Mouse (Mus musculus): ENCODE measurements around the gene Mob3c. TPM values are rescaled to one million over a fixed set of nuclear protein-coding genes. Genes with fewer than 3 reads are reported as not detected.

Gene Mob3c
- polyA plus RNA-seq, 1 experiment from 2014 or later: 5.6 TPM

- Histone ChIP-seq H3K36me3 (replicated peaks) (no peaks in the 10 kb centered on the region), H3K9ac (no peak overlapping the region), H3K4me3 (no peak overlapping the region), H3K4me1 (no peaks in the 10 kb centered on the region), H3K9me3 (no peaks in the 10 kb centered on the region), H3K27ac (no peak overlapping the region), H3K4me2 (no peak overlapping the region), H3K27me3 (replicated peaks) (no peaks in the 10 kb centered on the region)
- WGBS: 81% methylated on average over 3 of the region's 3 CpGs
- ATAC-seq (replicated peaks): no peak
Observed at GRCm38 (mm10) chr4:115820199-115820598, 7.7 kb upstream of the Mob3c start.

DNA sequence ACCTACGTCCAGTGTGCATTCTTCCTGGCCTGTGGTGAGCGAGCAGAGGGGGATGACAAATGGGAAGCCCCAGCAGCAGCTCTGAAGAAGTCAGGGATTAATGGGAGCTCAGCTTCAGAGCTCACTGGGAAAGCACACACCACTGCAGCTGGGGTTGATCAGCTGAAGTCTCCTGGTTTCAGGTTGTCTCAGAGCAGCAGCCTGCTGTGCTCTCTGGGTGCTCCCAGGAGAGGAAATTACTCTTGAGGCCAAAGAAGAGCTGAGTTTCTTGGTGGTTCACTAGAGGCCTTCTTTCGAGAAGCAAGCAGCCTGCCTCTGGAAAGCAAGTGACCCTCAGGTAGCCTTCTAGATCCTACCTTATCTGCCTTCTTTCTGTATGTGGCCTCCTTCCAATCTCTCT is 6.9 kb upstream of the Mob3c start:
- no peak overlapping the region for H3K27ac ChIP-seq
- no peak overlapping the region for H3K9ac ChIP-seq
- H3K9me3 ChIP-seq: no peaks in the 10 kb centered on the region
- no peak overlapping the region for H3K4me2 ChIP-seq
- ATAC-seq (replicated peaks): no peak
- 73% methylated on average over 3 of the region's 3 CpGs for WGBS
- H3K4me1 ChIP-seq: no peaks in the 10 kb centered on the region
- H3K4me3 ChIP-seq: no peak overlapping the region
- H3K36me3 ChIP-seq (replicated peaks): no peaks in the 10 kb centered on the region
- no peaks in the 10 kb centered on the region for H3K27me3 ChIP-seq (replicated peaks)

- no peak for ATAC-seq (replicated peaks)
- no peaks in the 10 kb centered on the region for H3K4me1 ChIP-seq
- H3K4me3 ChIP-seq: no peak overlapping the region
- no peak overlapping the region for H3K9ac ChIP-seq
- H3K27ac ChIP-seq: no peak overlapping the region
- H3K36me3 ChIP-seq (replicated peaks): no peaks in the 10 kb centered on the region
- H3K4me2 ChIP-seq: no peak overlapping the region
- H3K9me3 ChIP-seq: no peaks in the 10 kb centered on the region
- no peaks in the 10 kb centered on the region for H3K27me3 ChIP-seq (replicated peaks)
Observed at GRCm38 (mm10) chr4:115821431-115821830, 6.5 kb upstream of the Mob3c start.

DNA sequence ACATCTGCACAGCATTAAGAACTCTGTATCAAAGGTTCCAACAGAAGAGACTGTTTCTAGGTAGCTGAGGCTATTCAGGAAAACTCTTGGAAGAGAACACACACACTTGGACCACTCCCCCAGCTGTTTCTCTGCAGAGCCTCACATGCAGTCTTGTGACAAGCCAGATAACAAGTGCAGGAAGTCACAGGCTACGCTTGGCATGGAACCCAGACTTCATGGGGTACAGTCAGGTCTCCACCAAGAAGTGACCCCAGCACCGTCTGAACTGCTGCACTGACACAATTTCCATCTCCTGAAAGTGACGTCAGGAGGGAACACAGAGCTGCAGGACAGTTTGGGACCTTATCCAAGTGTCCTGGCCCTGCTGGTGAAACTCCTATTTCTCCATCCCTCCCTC is 6.0 kb upstream of the Mob3c start:
- Histone ChIP-seq H3K27ac (no peak overlapping the region), H3K9ac (no peak overlapping the region), H3K4me1 (no peaks in the 10 kb centered on the region), H3K36me3 (replicated peaks) (no peaks in the 10 kb centered on the region), H3K4me2 (no peak overlapping the region), H3K9me3 (no peaks in the 10 kb centered on the region), H3K27me3 (replicated peaks) (no peaks in the 10 kb centered on the region), H3K4me3 (no peak overlapping the region)
- no peak for ATAC-seq (replicated peaks)
- WGBS: 81% methylated on average over 3 of the region's 3 CpGs

DNA sequence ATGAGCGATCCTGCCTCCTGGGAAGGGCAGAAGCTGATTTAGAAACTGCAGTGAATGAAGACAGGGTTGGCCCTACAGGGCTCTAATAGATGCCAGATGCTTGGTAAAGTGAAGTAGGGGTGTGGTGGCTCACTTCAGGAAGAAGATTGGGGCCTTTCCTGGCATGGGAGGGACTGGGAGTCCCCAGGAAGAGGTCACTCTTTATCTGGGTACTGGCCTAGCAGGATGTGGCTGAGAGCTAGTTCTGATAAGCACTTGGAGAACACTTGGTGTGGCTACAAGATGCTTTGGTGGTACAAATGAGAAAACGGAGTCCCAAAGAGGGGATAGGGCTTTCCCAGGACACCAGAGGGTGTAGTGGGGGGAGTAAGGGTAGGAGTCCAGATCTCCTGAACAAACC is 3.7 kb upstream of the Mob3c start:
- Histone ChIP-seq H3K9ac (no peak overlapping the region), H3K27me3 (replicated peaks) (no peaks in the 10 kb centered on the region), H3K36me3 (replicated peaks) (no peaks in the 10 kb centered on the region), H3K9me3 (no peaks in the 10 kb centered on the region), H3K4me2 (no peak overlapping the region), H3K4me1 (peaks cover 14% of the 10 kb centered on the region; the same call in 1 of the 2 replicates), H3K27ac (no peak overlapping the region), H3K4me3 (no peak overlapping the region)
- 78% methylated on average over 2 of the region's 2 CpGs for WGBS
- ATAC-seq (replicated peaks): no peak

- ATAC-seq (replicated peaks): no peak
- Histone ChIP-seq H3K9me3 (no peaks in the 10 kb centered on the region), H3K27ac (no peak overlapping the region), H3K36me3 (replicated peaks) (no peaks in the 10 kb centered on the region), H3K27me3 (replicated peaks) (no peaks in the 10 kb centered on the region), H3K9ac (no peak overlapping the region), H3K4me3 (no peak overlapping the region), H3K4me2 (no peak overlapping the region), H3K4me1 (peaks cover 14% of the 10 kb centered on the region; the same call in 1 of the 2 replicates)
- WGBS: 82% methylated on average over 2 of the region's 2 CpGs
Observed at GRCm38 (mm10) chr4:115825271-115825670, 2.6 kb upstream of the Mob3c start.

DNA sequence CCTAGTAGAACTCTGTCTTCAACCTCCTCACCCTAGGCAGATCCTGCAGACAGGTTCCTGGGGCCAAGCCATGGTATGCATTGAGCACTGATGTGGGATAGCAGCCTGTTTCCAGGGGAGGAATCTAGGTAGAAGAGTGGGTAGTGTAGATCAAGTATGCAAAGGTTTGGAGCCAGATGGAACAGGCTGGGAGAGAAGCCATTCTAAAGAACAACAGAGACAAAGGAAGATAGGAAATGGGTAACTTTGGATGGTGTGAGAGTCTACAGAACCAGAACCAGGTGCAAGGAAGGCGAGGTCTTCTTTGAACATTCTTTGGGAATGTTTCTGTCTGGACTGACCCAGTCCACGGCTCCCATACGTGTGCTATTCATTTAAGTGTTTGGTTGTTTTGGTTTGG is 826 bp upstream of the Mob3c start:
- Histone ChIP-seq H3K9ac (no peak overlapping the region), H3K9me3 (no peaks in the 10 kb centered on the region), H3K36me3 (replicated peaks) (no peaks in the 10 kb centered on the region), H3K4me2 (peak overlapping the region; percentile 90; the same call in 1 of the 2 replicates), H3K4me1 (peaks cover 14% of the 10 kb centered on the region; the same call in 1 of the 2 replicates), H3K4me3 (no peak overlapping the region; the same call in 1 of the 2 replicates), H3K27me3 (replicated peaks) (no peaks in the 10 kb centered on the region), H3K27ac (no peak overlapping the region)
- 61% methylated on average over 3 of the region's 3 CpGs for WGBS
- no peak for ATAC-seq (replicated peaks)

DNA sequence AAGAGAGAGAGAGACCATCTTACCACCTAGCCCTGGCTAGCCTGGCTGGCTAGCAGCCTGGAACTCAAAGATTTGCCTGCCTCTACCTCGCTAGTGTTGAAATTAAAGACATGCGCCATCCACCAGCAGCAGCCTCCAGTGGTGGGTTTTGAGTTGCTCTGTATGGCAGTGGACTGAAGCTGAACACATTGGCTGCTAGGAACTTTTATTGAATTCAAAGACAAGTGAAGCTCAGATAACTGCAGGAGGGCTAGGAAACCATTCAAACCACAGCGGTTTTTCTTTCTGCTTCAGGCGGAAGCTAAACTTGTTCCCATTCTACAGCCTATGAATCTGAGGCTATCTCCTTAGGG is 381 bp upstream of the Mob3c start:
- Histone ChIP-seq H3K4me1 (peaks cover 14% of the 10 kb centered on the region; the same call in 1 of the 2 replicates), H3K27me3 (replicated peaks) (no peaks in the 10 kb centered on the region), H3K9me3 (no peaks in the 10 kb centered on the region), H3K4me3 (peak overlapping the region; percentile 82), H3K9ac (peak overlapping the region; percentile 71), H3K27ac (peak overlapping the region; percentile 66; the same call in 1 of the 2 replicates), H3K4me2 (peak overlapping the region; percentile 90), H3K36me3 (replicated peaks) (no peaks in the 10 kb centered on the region)
- ATAC-seq (replicated peaks): peak; percentile 48
- WGBS: 4% methylated on average over 4 of the region's 4 CpGs

GRCm38 (mm10) chr4:115828572-115828902 is 645 bp downstream of the Mob3c start:
- no peak overlapping the region for H3K27ac ChIP-seq
- H3K4me1 ChIP-seq: peaks cover 14% of the 10 kb centered on the region; the same call in 1 of the 2 replicates
- peak overlapping the region; percentile 71 for H3K9ac ChIP-seq
- 0 out of 2 replicates have a peak, but pooled peaks cover under 1% of the 10 kb centered on the region for H3K36me3 ChIP-seq (replicated peaks)
- peak; percentile 57 for ATAC-seq (replicated peaks)
- H3K4me2 ChIP-seq: peak overlapping the region; percentile 90
- H3K9me3 ChIP-seq: no peaks in the 10 kb centered on the region
- H3K4me3 ChIP-seq: peak overlapping the region; percentile 82
- whole genome bisulfite sequencing: 6% methylated on average over 8 of the region's 8 CpGs
- H3K27me3 ChIP-seq (replicated peaks): no peaks in the 10 kb centered on the region

DNA sequence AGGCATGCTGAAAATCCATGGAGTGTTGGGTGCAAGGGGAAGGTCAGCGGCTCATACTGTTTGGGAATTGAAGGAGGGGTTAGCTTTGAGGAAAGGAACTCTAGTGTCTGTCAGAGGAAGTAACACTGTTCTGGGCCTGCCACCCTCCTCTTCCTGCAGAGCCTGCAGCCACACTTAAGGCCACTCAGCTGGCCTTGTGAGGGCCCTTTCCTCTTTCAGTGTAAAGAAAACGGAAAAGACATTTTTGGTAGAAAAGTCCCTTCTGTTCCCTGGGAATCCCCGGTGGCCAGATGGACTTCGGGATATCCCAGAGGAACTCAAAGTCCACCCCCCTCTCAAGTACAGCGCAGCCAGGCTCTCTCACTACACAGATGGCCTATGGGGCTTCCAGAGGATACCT is 2.6 kb downstream of the Mob3c start:
- no peaks in the 10 kb centered on the region for H3K9me3 ChIP-seq
- H3K27ac ChIP-seq: no peak overlapping the region
- no peak overlapping the region for H3K4me2 ChIP-seq
- H3K27me3 ChIP-seq (replicated peaks): no peaks in the 10 kb centered on the region
- WGBS: 78% methylated on average over 5 of the region's 5 CpGs
- H3K9ac ChIP-seq: no peak overlapping the region
- H3K4me3 ChIP-seq: no peak overlapping the region
- 0 out of 2 replicates have a peak, but pooled peaks cover 3% of the 10 kb centered on the region for H3K36me3 ChIP-seq (replicated peaks)
- peaks cover 14% of the 10 kb centered on the region; the same call in 1 of the 2 replicates for H3K4me1 ChIP-seq
- no peak for ATAC-seq (replicated peaks)

- Histone ChIP-seq H3K36me3 (replicated peaks) (0 out of 2 replicates have a peak, but pooled peaks cover 3% of the 10 kb centered on the region), H3K4me1 (peaks cover 14% of the 10 kb centered on the region; the same call in 1 of the 2 replicates), H3K27ac (no peak overlapping the region), H3K4me3 (no peak overlapping the region), H3K27me3 (replicated peaks) (no peaks in the 10 kb centered on the region), H3K9me3 (no peaks in the 10 kb centered on the region), H3K9ac (no peak overlapping the region), H3K4me2 (no peak overlapping the region)
- no peak for ATAC-seq (replicated peaks)
- WGBS: 96% methylated on average over 22 of the region's 22 CpGs
Observed at GRCm38 (mm10) chr4:115831221-115831620, 3.3 kb downstream of the Mob3c start.

DNA sequence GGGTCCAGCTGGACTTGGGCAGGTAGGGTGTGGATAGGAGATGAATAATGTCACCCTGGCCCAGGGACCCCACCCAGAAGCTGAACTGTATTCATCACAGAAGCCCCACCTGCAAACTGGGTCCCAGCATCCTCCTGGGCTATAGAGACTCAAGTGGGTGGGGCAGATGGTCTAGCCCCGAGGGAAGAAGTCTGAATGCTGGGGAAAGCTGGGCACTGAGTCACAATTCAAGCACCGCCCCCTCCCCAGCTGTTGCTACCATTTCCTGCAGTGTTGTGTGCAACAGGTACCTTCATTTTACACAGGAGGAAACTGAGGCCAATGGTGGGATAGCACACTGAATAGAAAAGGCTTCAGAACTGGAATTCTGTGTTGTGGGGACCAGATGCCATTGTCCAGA is 4.1 kb downstream of the Mob3c start:
- Histone ChIP-seq H3K9ac (no peak overlapping the region), H3K4me3 (no peak overlapping the region), H3K9me3 (no peaks in the 10 kb centered on the region), H3K27me3 (replicated peaks) (no peaks in the 10 kb centered on the region), H3K4me2 (no peak overlapping the region), H3K36me3 (replicated peaks) (0 out of 2 replicates have a peak, but pooled peaks cover 3% of the 10 kb centered on the region), H3K4me1 (peaks cover 14% of the 10 kb centered on the region; the same call in 1 of the 2 replicates), H3K27ac (no peak overlapping the region)
- no peak for ATAC-seq (replicated peaks)
- WGBS: 56% methylated on average over 2 of the region's 2 CpGs

DNA sequence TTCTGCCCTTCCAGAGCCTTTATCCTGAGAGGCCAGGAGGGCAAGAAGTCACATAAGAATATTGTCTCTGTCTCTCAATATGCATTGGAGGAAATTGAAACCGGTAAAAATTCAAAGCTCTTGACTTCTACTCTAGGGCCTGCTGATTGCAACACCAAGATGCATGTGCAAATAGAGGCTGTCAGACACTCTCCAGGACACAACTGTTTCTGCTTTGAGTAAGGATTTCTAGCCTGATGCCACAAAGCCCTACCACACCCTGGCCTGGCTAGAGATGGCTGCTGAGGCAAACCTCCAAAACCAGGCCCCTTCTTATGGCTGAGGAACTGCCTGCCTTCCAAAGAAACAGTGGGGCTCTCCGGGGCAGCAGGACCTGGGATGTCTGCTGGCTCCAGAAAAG is 7.7 kb downstream of the Mob3c start:
- 82% methylated on average over 2 of the region's 2 CpGs for WGBS
- Histone ChIP-seq H3K27ac (no peak overlapping the region), H3K4me3 (no peak overlapping the region), H3K4me1 (peaks cover 9% of the 10 kb centered on the region), H3K9ac (no peak overlapping the region), H3K27me3 (replicated peaks) (no peaks in the 10 kb centered on the region), H3K4me2 (no peak overlapping the region), H3K36me3 (replicated peaks) (0 out of 2 replicates have a peak, but pooled peaks cover 3% of the 10 kb centered on the region), H3K9me3 (no peaks in the 10 kb centered on the region)
- ATAC-seq (replicated peaks): no peak

All from midbrain, embryonic 15.5 days (tissue).